Mouse (Mus musculus) frontal cortex, postnatal 25 days (tissue): ENCODE measurements at regions not wholly inside any gene's neighbourhood (a gene's known extent, or its start where the extent isn't known, plus 50 kb on each side); places are given as distances from the start of the nearest gene placed in this dataset.
A peak's percentile ranks its signal among the peaks of the same experiment; 100 is the strongest.

Experiments
- DNase-seq, 2 experiments: peaks; one replicate each; pipeline ENCODE4 v3.0.0; 2022; ENCODE audit warnings: low spot score in 2 of 2

GRCm38 (mm10) chr17:93460409-93460808 lies 261.6 kb downstream of the Adcyap1 start:
- DNase-seq, result no peak

GRCm38 (mm10) chr17:93463621-93464211 lies 264.9 kb downstream of the Adcyap1 start:
- DNase-seq, result no peak

GRCm38 (mm10) chr17:93482378-93482777 lies 283.6 kb downstream of the Adcyap1 start:
- no peak for DNase-seq

GRCm38 (mm10) chr17:93484540-93484939 lies 285.7 kb downstream of the Adcyap1 start:
- no peak for DNase-seq

GRCm38 (mm10) chr17:93486442-93486841 lies 287.6 kb downstream of the Adcyap1 start:
- no peak for DNase-seq

GRCm38 (mm10) chr17:93489988-93490732 lies 291.3 kb downstream of the Adcyap1 start:
- DNase-seq, result no peak

- no peak for DNase-seq
Observed at GRCm38 (mm10) chr17:93508882-93509594, 310.2 kb downstream of the Adcyap1 start.

GRCm38 (mm10) chr17:93523406-93523805 lies 324.6 kb downstream of the Adcyap1 start:
- DNase-seq, result no peak

- DNase-seq, result no peak
Observed at GRCm38 (mm10) chr17:93525871-93526644, 327.2 kb downstream of the Adcyap1 start.

- DNase-seq, result no peak
Observed at GRCm38 (mm10) chr17:93532535-93532934, 333.7 kb downstream of the Adcyap1 start.

GRCm38 (mm10) chr17:93534945-93535344 lies 336.1 kb downstream of the Adcyap1 start:
- no peak for DNase-seq

GRCm38 (mm10) chr17:93535751-93536150 lies 336.9 kb downstream of the Adcyap1 start:
- no peak for DNase-seq

GRCm38 (mm10) chr17:93541795-93542194 lies 343.0 kb downstream of the Adcyap1 start:
- DNase-seq, result no peak

- DNase-seq, result no peak
Observed at GRCm38 (mm10) chr17:93550339-93550738, 351.5 kb downstream of the Adcyap1 start.

- DNase-seq, result no peak
Observed at GRCm38 (mm10) chr17:93555872-93556271, 357.1 kb downstream of the Adcyap1 start.

GRCm38 (mm10) chr17:93563277-93563772 lies 364.5 kb downstream of the Adcyap1 start:
- DNase-seq, result no peak

- no peak for DNase-seq
Observed at GRCm38 (mm10) chr17:93579981-93580380, 381.2 kb downstream of the Adcyap1 start.

GRCm38 (mm10) chr17:93598181-93598685 lies 399.4 kb downstream of the Adcyap1 start:
- DNase-seq, result no peak

GRCm38 (mm10) chr17:93600236-93600635 lies 401.4 kb downstream of the Adcyap1 start:
- no peak for DNase-seq

- no peak for DNase-seq
Observed at GRCm38 (mm10) chr17:93609261-93609660, 410.4 kb downstream of the Adcyap1 start.

GRCm38 (mm10) chr17:93609942-93610596 lies 411.3 kb downstream of the Adcyap1 start:
- DNase-seq, result peak in 1 of 2 experiments; percentile 4
